Mouse (Mus musculus): ENCODE measurements around the gene 4933405L10Rik. TPM values are rescaled to one million over a fixed set of nuclear protein-coding genes. Genes with fewer than 3 reads are reported as not detected.

4933405L10Rik gene
- polyA plus RNA-seq, 1 experiment from 2014 or later: 0.15 TPM

- H3K9ac ChIP-seq (replicated peaks): no peak overlapping the region
- no peaks in the 10 kb centered on the region for H3K4me1 ChIP-seq
- 90% methylated on average over 5 of the region's 5 CpGs for WGBS
- no peak overlapping the region for H3K27ac ChIP-seq (replicated peaks)
- H3K36me3 ChIP-seq: peaks cover 51% of the 10 kb centered on the region
- H3K9me3 ChIP-seq: no peaks in the 10 kb centered on the region
- H3K4me2 ChIP-seq (replicated peaks): no peak overlapping the region
- no peaks in the 10 kb centered on the region for H3K27me3 ChIP-seq
- H3K4me3 ChIP-seq: no peak overlapping the region
- ATAC-seq (replicated peaks): no peak
These were observed 18.3 kb downstream of the 4933405L10Rik start for GRCm38 (mm10) chr8:105725726-105726125.

- H3K9ac ChIP-seq (replicated peaks): no peak overlapping the region
- no peak overlapping the region for H3K27ac ChIP-seq (replicated peaks)
- no peak for ATAC-seq (replicated peaks)
- H3K4me1 ChIP-seq: no peaks in the 10 kb centered on the region
- no peak overlapping the region for H3K4me2 ChIP-seq (replicated peaks)
- H3K4me3 ChIP-seq: no peak overlapping the region
- peaks cover 53% of the 10 kb centered on the region for H3K36me3 ChIP-seq
- no peaks in the 10 kb centered on the region for H3K9me3 ChIP-seq
- H3K27me3 ChIP-seq: no peaks in the 10 kb centered on the region
- 92% methylated on average over 18 of the region's 18 CpGs for whole genome bisulfite sequencing
These were observed 20.1 kb downstream of the 4933405L10Rik start for GRCm38 (mm10) chr8:105727397-105728124.

- Histone ChIP-seq H3K27ac (replicated peaks) (no peak overlapping the region), H3K4me3 (no peak overlapping the region), H3K9me3 (no peaks in the 10 kb centered on the region), H3K4me1 (no peaks in the 10 kb centered on the region), H3K27me3 (no peaks in the 10 kb centered on the region), H3K9ac (replicated peaks) (no peak overlapping the region), H3K4me2 (replicated peaks) (no peak overlapping the region), H3K36me3 (peaks cover 15% of the 10 kb centered on the region)
- no peak for ATAC-seq (replicated peaks)
- WGBS: 94% methylated on average over 5 of the region's 5 CpGs
These were observed 24.7 kb downstream of the 4933405L10Rik start for GRCm38 (mm10) chr8:105732186-105732585.

- Histone ChIP-seq H3K27ac (replicated peaks) (no peak overlapping the region), H3K9ac (replicated peaks) (no peak overlapping the region), H3K9me3 (no peaks in the 10 kb centered on the region), H3K36me3 (no peaks in the 10 kb centered on the region), H3K4me2 (replicated peaks) (no peak overlapping the region), H3K27me3 (no peaks in the 10 kb centered on the region), H3K4me3 (no peak overlapping the region), H3K4me1 (no peaks in the 10 kb centered on the region)
- no peak for ATAC-seq (replicated peaks)
- 92% methylated on average over 5 of the region's 5 CpGs for WGBS
These were observed 31.8 kb downstream of the 4933405L10Rik start for GRCm38 (mm10) chr8:105739216-105739615.

- ATAC-seq (replicated peaks): no peak
- H3K4me2 ChIP-seq (replicated peaks): no peak overlapping the region
- H3K36me3 ChIP-seq: no peaks in the 10 kb centered on the region
- 93% methylated on average over 4 of the region's 4 CpGs for WGBS
- H3K9ac ChIP-seq (replicated peaks): no peak overlapping the region
- H3K4me3 ChIP-seq: no peak overlapping the region
- H3K27me3 ChIP-seq: no peaks in the 10 kb centered on the region
- no peak overlapping the region for H3K27ac ChIP-seq (replicated peaks)
- H3K4me1 ChIP-seq: 0 out of 2 replicates have a peak, but pooled peaks cover 3% of the 10 kb centered on the region
- no peaks in the 10 kb centered on the region for H3K9me3 ChIP-seq
These were observed 35.8 kb downstream of the 4933405L10Rik start for GRCm38 (mm10) chr8:105743301-105743700.

GRCm38 (mm10) chr8:105750606-105751005, 43.2 kb downstream of the 4933405L10Rik start:
- H3K36me3 ChIP-seq: no peaks in the 10 kb centered on the region; the same call in 1 of the 2 replicates
- H3K9ac ChIP-seq (replicated peaks): no peak overlapping the region
- H3K27me3 ChIP-seq: no peaks in the 10 kb centered on the region
- peaks cover 37% of the 10 kb centered on the region for H3K4me1 ChIP-seq
- no peak overlapping the region for H3K4me3 ChIP-seq
- ATAC-seq (replicated peaks): peak; percentile 47
- WGBS: 4% methylated on average over 11 of the region's 11 CpGs
- peak overlapping the region; percentile 54 for H3K27ac ChIP-seq (replicated peaks)
- H3K9me3 ChIP-seq: no peaks in the 10 kb centered on the region
- peak overlapping the region; percentile 14; the same call in 1 of the 2 replicates for H3K4me2 ChIP-seq (replicated peaks)

- Histone ChIP-seq H3K36me3 (no peaks in the 10 kb centered on the region; the same call in 1 of the 2 replicates), H3K4me3 (no peak overlapping the region), H3K9me3 (no peaks in the 10 kb centered on the region), H3K4me2 (replicated peaks) (no peak overlapping the region), H3K27ac (replicated peaks) (no peak overlapping the region), H3K9ac (replicated peaks) (no peak overlapping the region), H3K4me1 (peaks cover 50% of the 10 kb centered on the region), H3K27me3 (no peaks in the 10 kb centered on the region)
- 51% methylated on average over 2 of the region's 2 CpGs for WGBS
- ATAC-seq (replicated peaks): no peak
These were observed 46.5 kb downstream of the 4933405L10Rik start for GRCm38 (mm10) chr8:105753916-105754315.

GRCm38 (mm10) chr8:105754688-105755087, 47.2 kb downstream of the 4933405L10Rik start:
- H3K36me3 ChIP-seq: no peaks in the 10 kb centered on the region; the same call in 1 of the 2 replicates
- no peak overlapping the region for H3K4me3 ChIP-seq
- H3K4me1 ChIP-seq: peaks cover 56% of the 10 kb centered on the region
- H3K4me2 ChIP-seq (replicated peaks): no peak overlapping the region
- no peak for ATAC-seq (replicated peaks)
- no peak overlapping the region for H3K9ac ChIP-seq (replicated peaks)
- H3K27me3 ChIP-seq: no peaks in the 10 kb centered on the region
- no peaks in the 10 kb centered on the region for H3K9me3 ChIP-seq
- H3K27ac ChIP-seq (replicated peaks): no peak overlapping the region
- WGBS: 90% methylated on average over 2 of the region's 2 CpGs

- Histone ChIP-seq H3K9ac (replicated peaks) (peak overlapping the region; percentile 87), H3K36me3 (no peaks in the 10 kb centered on the region; the same call in 1 of the 2 replicates), H3K4me2 (replicated peaks) (peak overlapping the region; percentile 61), H3K9me3 (no peaks in the 10 kb centered on the region), H3K4me3 (peak overlapping the region; percentile 92), H3K27ac (replicated peaks) (peak overlapping the region; percentile 93), H3K27me3 (no peaks in the 10 kb centered on the region), H3K4me1 (peaks cover 29% of the 10 kb centered on the region)
- WGBS: 1% methylated on average over 12 of the region's 12 CpGs
- ATAC-seq (replicated peaks): peak; percentile 62
These were observed 50.4 kb downstream of the 4933405L10Rik start for GRCm38 (mm10) chr8:105757796-105758276.

GRCm38 (mm10) chr8:105758277-105759108, 51.0 kb downstream of the 4933405L10Rik start, which contains the start of gene Gfod2:
Gfod2 (minus strand) TSS chr8:105758664.
- 3% methylated on average over 57 of the region's 57 CpGs for WGBS
- Histone ChIP-seq H3K9ac (replicated peaks) (peak within 1 kb of the TSS; percentile 87), H3K27me3 (no peaks in the 10 kb centered on the region), H3K4me2 (replicated peaks) (peak within 1 kb of the TSS; percentile 61), H3K9me3 (no peaks in the 10 kb centered on the region), H3K4me3 (peak within 1 kb of the TSS; percentile 92), H3K4me1 (peaks cover 29% of the 10 kb centered on the region), H3K36me3 (no peaks in the 10 kb centered on the region; the same call in 1 of the 2 replicates), H3K27ac (replicated peaks) (peak within 1 kb of the TSS; percentile 93)
- peak; percentile 98 for ATAC-seq (replicated peaks)
